Mouse (Mus musculus): ENCODE data around the gene Il22ra2. TPM values are rescaled to one million over a fixed set of nuclear protein-coding genes. Genes with fewer than 3 reads are reported as not detected.

Il22ra2 gene
- polyA plus RNA-seq (2012; rRNA removed; ENCODE audit: low replicate concordance), result 0.09 TPM in 1 of 2 replicates, not detected in the other

GRCm38 (mm10) chr10:19621408-19622048, at the start of gene Il22ra2:
Il22ra2 (plus strand) TSS chr10:19621998.

GRCm38 (mm10) chr10:19591641-19592441, 30.0 kb upstream of the Il22ra2 start, which contains the start of gene Ifngr1:
Ifngr1 (plus strand) TSS chr10:19591949.

Other genes with a start within 250 kb of the Il22ra2 start
- 47.4 and 83.9 TPM in 2 replicates for gene Ifngr1, start 30.0 kb upstream of the Il22ra2 start, polyA plus RNA-seq (2012; rRNA removed; ENCODE audit: low replicate concordance)
- gene Il20ra, start 90.6 kb downstream of the Il22ra2 start, polyA plus RNA-seq (2012; rRNA removed; ENCODE audit: low replicate concordance), result 0.14 TPM in 1 of 2 replicates, not detected in the other
- gene Slc35d3, start 229.5 kb downstream of the Il22ra2 start, polyA plus RNA-seq (2012; rRNA removed; ENCODE audit: low replicate concordance), result 0.05 TPM in 1 of 2 replicates, not detected in the other